Mouse (Mus musculus) adrenal gland, adult (tissue): Measurements from ENCODE around the gene Pitpnm2.

Source experiments
- DNase-seq, 2 experiments: peaks; one replicate each; pipeline ENCODE4 v3.0.0; 2022 to 2023; ENCODE audit warnings: low spot score in 1 of 2; ENCODE audit not compliant: inconsistent age in 2 of 2

The Pitpnm2 gene

DNA sequence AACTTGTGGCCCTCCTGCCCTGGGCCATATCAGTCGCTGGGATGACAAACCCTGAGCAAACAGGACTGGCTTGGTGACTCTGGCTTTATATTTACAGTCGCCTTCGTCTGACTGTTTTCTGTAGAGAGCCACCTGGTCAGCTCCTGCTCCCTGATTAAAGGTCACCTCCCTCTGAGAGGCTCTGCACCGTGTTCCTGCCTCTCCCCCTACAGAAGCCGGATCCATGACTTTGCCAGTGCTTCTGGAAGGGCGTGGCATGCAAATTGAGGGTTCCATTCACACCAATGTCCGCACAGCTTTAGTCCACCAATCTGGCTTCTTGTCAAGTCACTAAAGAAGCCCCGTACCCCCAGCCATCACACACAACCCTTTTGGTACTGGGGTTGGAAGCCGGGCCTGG lies 173.0 kb downstream of the Pitpnm2 start:
- no peak for DNase-seq

DNA sequence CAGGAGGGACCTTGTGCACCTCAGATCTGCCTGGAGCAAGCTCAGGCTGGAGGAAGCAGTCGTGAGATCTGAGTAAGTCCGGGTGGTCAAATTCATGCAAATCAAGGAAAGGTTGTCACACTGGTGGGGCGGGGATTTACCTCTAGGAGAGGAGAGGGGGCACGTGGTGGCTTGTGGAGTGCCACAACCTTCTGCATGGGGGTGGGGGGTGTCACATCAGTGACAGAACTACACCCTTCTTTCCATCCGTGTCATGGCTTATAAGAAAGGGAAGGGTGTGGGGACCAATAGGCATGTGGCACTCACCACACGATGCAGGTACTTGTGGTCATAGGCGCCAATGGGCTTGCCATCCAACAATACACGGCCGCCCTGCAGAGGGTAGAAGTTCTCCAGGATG lies 173.8 kb downstream of the Pitpnm2 start:
- no peak for DNase-seq

DNA sequence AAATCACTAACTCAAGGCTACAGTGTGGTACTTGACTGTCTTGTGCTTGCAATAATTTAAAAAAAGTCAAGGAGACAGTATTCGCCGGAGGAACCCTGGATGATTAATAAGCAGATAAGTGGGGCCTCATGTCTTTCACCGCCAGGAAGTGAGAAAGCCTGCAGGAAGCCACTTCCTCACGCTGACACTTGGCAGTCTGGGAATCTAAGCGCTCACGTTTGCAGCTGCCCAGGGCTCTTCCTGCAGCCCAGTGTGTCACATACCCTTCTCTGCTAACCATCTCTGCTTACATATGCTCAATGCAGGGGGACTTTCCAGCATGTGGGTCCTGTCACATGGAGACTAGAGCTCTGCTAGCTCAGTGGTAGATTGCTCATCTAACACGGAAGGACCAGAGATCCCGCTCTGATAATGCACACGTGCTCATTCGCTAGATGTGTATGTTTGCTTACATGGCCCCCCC lies 174.7 kb downstream of the Pitpnm2 start:
- peak; percentile 36 to 79 for DNase-seq

DNA sequence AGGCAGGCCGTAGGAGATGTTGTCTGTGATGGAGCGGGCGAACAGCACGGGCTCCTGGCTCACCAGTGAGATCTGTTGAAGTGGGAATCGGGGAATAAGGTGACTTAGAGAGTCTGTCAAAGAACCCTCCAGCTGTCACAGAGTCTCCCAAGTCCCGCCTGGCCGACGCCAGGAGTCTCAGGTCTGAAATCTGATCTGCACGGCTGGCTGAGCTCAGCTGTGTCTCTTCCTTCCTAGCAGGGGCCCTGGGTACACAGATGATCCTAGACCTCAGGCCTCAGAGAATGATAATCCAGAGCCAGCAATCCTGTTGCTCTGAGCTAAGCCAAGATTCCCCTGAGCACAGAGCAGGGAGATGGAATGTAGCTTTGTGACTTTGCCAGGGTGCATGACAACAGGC lies 175.9 kb downstream of the Pitpnm2 start:
- DNase-seq, result no peak

GRCm38 (mm10) chr5:124069657-124070056 lies 179.9 kb downstream of the Pitpnm2 start:
- no peak for DNase-seq
